Mouse (Mus musculus) liver, postnatal 0 days (tissue): ENCODE data around the gene Nav2. TPM values are rescaled to one million over a fixed set of nuclear protein-coding genes. Genes with fewer than 3 reads are reported as not detected.
A peak's percentile ranks its signal among the peaks of the same experiment; 100 is the strongest.

ENCODE experiments used
- ATAC-seq: fragments of 200-750 bp; cut with Nextera tagmentation; 2 replicates; pipeline ENCODE4 v1.8.0; 2017; ENCODE audit warnings: mild to moderate bottlenecking, moderate library complexity
- DNase-seq: peaks from one replicate; pipeline ENCODE4 v3.0.0-alpha.2; 2016
- H3K27ac ChIP-seq: fragments of 300-500 bp; sonication (generic); 2 replicates; pipeline ENCODE4 v1.5.1; 2014; ENCODE audit warnings: antibody characterized with exemption, moderate library complexity, mild to moderate bottlenecking, low read depth
- H3K27me3 ChIP-seq: fragments of 300-500 bp; sonication (generic); 2 replicates; pipeline ENCODE4 v1.6.1; 2014; ENCODE audit warnings: low read length, control low read depth, mixed read lengths; ENCODE audit not compliant: insufficient read depth
- H3K36me3 ChIP-seq: fragments of 300-500 bp; sonication (generic); replicated peaks from 2 replicates; pipeline ENCODE4 v1.6.1; 2014; ENCODE audit warnings: mild to moderate bottlenecking, control low read depth, low read length, moderate library complexity, mixed read lengths; ENCODE audit not compliant: insufficient read depth
- H3K4me1 ChIP-seq: fragments of 300-500 bp; sonication (generic); 2 replicates; pipeline ENCODE4 v1.6.1; 2014; ENCODE audit warnings: antibody characterized with exemption, mild to moderate bottlenecking, control low read depth; ENCODE audit not compliant: insufficient read depth
- H3K4me2 ChIP-seq: fragments of 300-500 bp; sonication (generic); 2 replicates; pipeline ENCODE4 v1.6.1; 2014; ENCODE audit warnings: low read depth, mild to moderate bottlenecking, low read length, moderate library complexity, mixed read lengths
- H3K4me3 ChIP-seq: fragments of 300-500 bp; sonication (generic); 2 replicates; pipeline ENCODE4 v1.5.1; 2014; ENCODE audit warnings: low read depth, low read length
- H3K9ac ChIP-seq: fragments of 300-500 bp; sonication (generic); replicated peaks from 2 replicates; pipeline ENCODE4 v1.6.1; 2014; ENCODE audit warnings: mild to moderate bottlenecking, moderate library complexity
- H3K9me3 ChIP-seq: fragments of 300-500 bp; sonication (generic); 2 replicates; pipeline ENCODE4 v1.6.1; 2016; ENCODE audit warnings: mild to moderate bottlenecking, control low read depth, low read length, mixed read lengths
- CTCF ChIP-seq: sonication (generic); IDR thresholded peaks from 2 replicates; pipeline ENCODE4 v1.5.1; 2016; ENCODE audit warnings: antibody characterized with exemption, low read depth
- EP300 ChIP-seq: IDR thresholded peaks from 2 replicates; pipeline ENCODE4 v1.6.1; 2016; ENCODE audit warnings: antibody characterized with exemption, low read depth, mild to moderate bottlenecking
- WGBS: fragments of 180-500 bp; shearing (Covaris S2); extraction: QIAGEN DNeasy Blood & Tissue Kit; methylation state at CpG from one replicate; pipeline ENCODE4 v1.1.7; 2014; ENCODE audit not compliant: insufficient replicate concordance; 5-methylcytosine and 5-hydroxymethylcytosine counted together
- polyA plus RNA-seq: library from polyadenylated mRNA; unstranded; fragments of >200 nt; fragmentation: Nextera tagmentation; extraction: Ambion mirVana; gene quantifications from 2 replicates; pipeline ENCODE4 v1.2.1, GENCODE M21; 2015

Nav2 gene
- polyA plus RNA-seq, 1 experiment from 2014 or later = 3.3 TPM

DNA sequence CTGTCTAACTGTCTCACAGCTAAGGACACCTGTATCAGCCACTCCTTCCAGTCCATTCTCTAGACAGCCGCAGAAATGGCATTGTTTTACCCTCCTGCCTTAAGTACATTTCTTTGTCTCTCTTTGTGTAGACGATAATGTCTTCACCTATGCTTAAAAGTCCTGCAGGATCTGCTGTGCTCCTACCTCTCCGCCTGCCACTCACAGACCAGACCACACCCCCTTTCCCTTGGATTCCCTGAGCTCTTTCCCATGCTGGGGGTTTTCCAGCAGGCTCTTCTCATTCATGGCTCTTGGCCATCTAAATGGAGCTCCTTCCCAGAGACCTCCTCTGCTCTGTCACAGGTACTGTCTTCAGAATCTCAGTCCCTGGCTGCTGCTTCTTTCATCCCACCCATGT lies 408.1 kb downstream of the Nav2 start:
- ATAC-seq (no peak), DNase-seq (no peak)
- 80% methylated on average over 3 of the region's 3 CpGs for WGBS

DNA sequence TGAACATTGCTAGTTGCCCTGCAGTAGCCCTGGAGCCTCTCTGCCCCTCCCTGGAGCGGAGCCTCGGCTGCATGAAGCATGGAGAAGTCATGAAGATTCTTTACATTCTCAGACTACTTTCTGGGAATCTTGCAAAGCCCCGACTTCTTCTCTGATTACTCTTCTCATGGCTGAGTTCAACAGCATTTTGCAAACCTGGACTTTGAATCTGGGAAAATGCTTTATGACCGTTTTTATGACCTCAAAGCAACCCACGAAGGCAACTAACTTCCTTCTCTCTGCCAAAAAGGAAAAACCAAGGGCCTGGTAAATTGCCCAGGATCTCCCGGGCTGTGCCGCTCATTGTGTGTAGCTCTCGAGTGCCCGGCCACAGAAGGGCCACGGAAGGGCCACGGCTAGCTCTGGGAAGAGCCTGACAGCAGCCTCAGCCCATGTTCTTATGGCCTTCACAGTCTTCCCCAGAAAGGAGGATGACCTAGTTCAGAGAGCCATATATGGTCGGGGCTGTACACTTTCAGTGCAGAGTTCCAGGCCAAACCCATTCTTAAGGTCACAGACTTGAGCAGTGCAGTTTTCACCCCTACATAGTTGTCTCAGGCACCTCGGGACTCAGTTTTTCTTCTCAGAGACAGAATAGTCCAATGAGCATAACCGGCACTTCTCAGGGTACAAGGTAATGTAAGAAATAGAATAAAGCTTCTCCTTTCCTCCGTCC lies 409.8 kb downstream of the Nav2 start:
- Histone ChIP-seq H3K9me3 (no peaks in the 10 kb centered on the region), H3K4me3 (no peak overlapping the region), H3K9ac (no peak overlapping the region), H3K27ac (no peak overlapping the region), H3K27me3 (no peaks in the 10 kb centered on the region), H3K4me2 (no peak overlapping the region), H3K4me1 (peaks cover 20% of the 10 kb centered on the region), H3K36me3 (no peaks in the 10 kb centered on the region)
- TF ChIP-seq CTCF = no peak
- TF ChIP-seq EP300 = no peak
- ATAC-seq (no peak), DNase-seq (no peak)
- 71% methylated on average over 15 of the region's 15 CpGs for WGBS

More for the DNA sequence above, 408.1 kb downstream of the Nav2 start:
- TF ChIP-seq CTCF (no peak), EP300 (no peak)
- Histone ChIP-seq H3K4me3 (no peak overlapping the region), H3K4me1 (peaks cover 12% of the 10 kb centered on the region), H3K9me3 (0 out of 2 replicates have a peak, but pooled peaks cover 5% of the 10 kb centered on the region), H3K4me2 (no peak overlapping the region), H3K9ac (no peak overlapping the region), H3K27me3 (no peaks in the 10 kb centered on the region), H3K36me3 (no peaks in the 10 kb centered on the region), H3K27ac (no peak overlapping the region)

GRCm38 (mm10) chr7:49318898-49319293 lies 410.4 kb downstream of the Nav2 start:
- Histone ChIP-seq H3K27me3 (no peaks in the 10 kb centered on the region), H3K9me3 (no peaks in the 10 kb centered on the region), H3K27ac (no peak overlapping the region), H3K9ac (no peak overlapping the region), H3K4me3 (no peak overlapping the region), H3K4me1 (peaks cover 20% of the 10 kb centered on the region), H3K4me2 (no peak overlapping the region), H3K36me3 (no peaks in the 10 kb centered on the region)
- TF ChIP-seq EP300 (no peak), CTCF (no peak)
- DNase-seq = no peak
- no peak for ATAC-seq
- 82% methylated on average over 8 of the region's 8 CpGs for WGBS

- ATAC-seq (peak; percentile 42), DNase-seq (no peak)
- Histone ChIP-seq H3K9me3 (no peaks in the 10 kb centered on the region), H3K27ac (no peak overlapping the region), H3K27me3 (no peaks in the 10 kb centered on the region), H3K9ac (no peak overlapping the region), H3K4me1 (peaks cover 20% of the 10 kb centered on the region), H3K4me3 (no peak overlapping the region), H3K4me2 (no peak overlapping the region), H3K36me3 (no peaks in the 10 kb centered on the region)
- WGBS = 57% methylated on average over 1 of the region's 1 CpGs
- TF ChIP-seq CTCF (no peak), EP300 (peak; percentile 21; the same call in 1 of the 2 replicates)
These were observed 411.5 kb downstream of the Nav2 start for GRCm38 (mm10) chr7:49319981-49320380.

DNA sequence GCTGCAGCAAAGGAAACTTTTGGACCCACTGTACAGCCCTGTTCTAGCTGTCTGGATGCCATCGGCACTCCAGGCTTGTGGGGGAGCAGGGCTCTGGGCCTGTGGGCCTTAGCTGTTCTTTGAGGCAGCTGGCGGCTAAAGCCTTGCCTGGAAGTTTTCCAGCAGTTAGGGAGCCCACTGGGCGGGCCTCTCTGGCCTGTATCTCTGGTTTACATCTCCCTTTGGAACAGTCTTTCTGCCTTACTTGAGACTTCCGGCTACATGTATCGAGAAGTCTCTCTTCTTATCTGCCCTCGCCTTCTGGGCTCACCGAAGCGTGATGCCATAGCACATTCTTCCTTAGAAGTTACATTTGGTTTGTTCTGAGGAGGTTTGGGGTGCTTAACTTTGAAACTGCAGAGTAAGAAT lies 412.6 kb downstream of the Nav2 start:
- Histone ChIP-seq H3K4me1 (peaks cover 21% of the 10 kb centered on the region), H3K36me3 (no peaks in the 10 kb centered on the region), H3K4me3 (no peak overlapping the region), H3K4me2 (peak overlapping the region; percentile 20; the same call in 1 of the 2 replicates), H3K9me3 (no peaks in the 10 kb centered on the region), H3K27me3 (no peaks in the 10 kb centered on the region), H3K27ac (peak overlapping the region; percentile 80), H3K9ac (0 out of 2 replicates have a peak overlapping the region, but pooled peaks have one; percentile 0)
- TF ChIP-seq EP300 (peak; percentile 86), CTCF (no peak)
- ATAC-seq (peak; percentile 92), DNase-seq (peak; percentile 57)
- 51% methylated on average over 8 of the region's 8 CpGs for WGBS

GRCm38 (mm10) chr7:49322179-49322578 lies 413.7 kb downstream of the Nav2 start:
- Histone ChIP-seq H3K27me3 (no peaks in the 10 kb centered on the region), H3K27ac (peak overlapping the region; percentile 80), H3K4me1 (peaks cover 32% of the 10 kb centered on the region), H3K9ac (no peak overlapping the region), H3K4me2 (peak overlapping the region; percentile 20), H3K4me3 (no peak overlapping the region), H3K9me3 (no peaks in the 10 kb centered on the region), H3K36me3 (no peaks in the 10 kb centered on the region)
- WGBS = 64% methylated on average over 2 of the region's 2 CpGs
- no peak for DNase-seq
- TF ChIP-seq CTCF (no peak), EP300 (no peak; the same call in 1 of the 2 replicates)
- peak; percentile 49; the same call in 1 of the 2 replicates for ATAC-seq
